Mouse (Mus musculus): Measurements from ENCODE around the gene Tomm40. TPM values are rescaled to one million over a fixed set of nuclear protein-coding genes. Genes with fewer than 3 reads are reported as not detected.

Tomm40 gene
- polyA plus RNA-seq, 1 experiment: 125 TPM

- no peaks in the 10 kb centered on the region; the same call in 1 of the 2 replicates for H3K27me3 ChIP-seq (ENCODE audit: control insufficient read depth, insufficient read depth, low read length)
- no peak for TF ChIP-seq POLR2A (IDR thresholded peaks at IDR 0.05; ENCODE audit: borderline replicate concordance, insufficient read depth, low read length)
- no peak for TF ChIP-seq CTCF (IDR thresholded peaks at IDR 0.05; ENCODE audit: borderline replicate concordance, insufficient read depth, low read depth, low read length)
- no peak for DNase-seq
- no peak overlapping the region for H3K4me3 ChIP-seq (replicated peaks; ENCODE audit: insufficient read depth, low read depth, low read length)
- WGBS: 88% methylated on average over 6 of the region's 6 CpGs
- H3K4me1 ChIP-seq (ENCODE audit: control insufficient read depth, insufficient read depth, low read length): no peaks in the 10 kb centered on the region
- H3K27ac ChIP-seq (ENCODE audit: insufficient read depth, low read length): no peak overlapping the region
Measured at GRCm38 (mm10) chr7:19686521-19686920, 28.7 kb downstream of the Tomm40 start.

GRCm38 (mm10) chr7:19685374-19685773 is 29.9 kb downstream of the Tomm40 start:
- no peaks in the 10 kb centered on the region; the same call in 1 of the 2 replicates for H3K27me3 ChIP-seq (ENCODE audit: control insufficient read depth, insufficient read depth, low read length)
- H3K4me3 ChIP-seq (replicated peaks; ENCODE audit: insufficient read depth, low read depth, low read length): no peak overlapping the region
- no peak overlapping the region for H3K27ac ChIP-seq (ENCODE audit: insufficient read depth, low read length)
- no peak for DNase-seq
- no peaks in the 10 kb centered on the region for H3K4me1 ChIP-seq (ENCODE audit: control insufficient read depth, insufficient read depth, low read length)
- 60% methylated on average over 4 of the region's 4 CpGs for WGBS
- no peak for TF ChIP-seq CTCF (IDR thresholded peaks at IDR 0.05; ENCODE audit: borderline replicate concordance, insufficient read depth, low read depth, low read length)
- no peak for TF ChIP-seq POLR2A (IDR thresholded peaks at IDR 0.05; ENCODE audit: borderline replicate concordance, insufficient read depth, low read length)

GRCm38 (mm10) chr7:19683771-19684201 is 31.5 kb downstream of the Tomm40 start:
- TF ChIP-seq CTCF (IDR thresholded peaks at IDR 0.05; ENCODE audit: borderline replicate concordance, insufficient read depth, low read depth, low read length) (no peak), POLR2A (IDR thresholded peaks at IDR 0.05; ENCODE audit: borderline replicate concordance, insufficient read depth, low read length) (no peak)
- Histone ChIP-seq H3K4me3 (replicated peaks; ENCODE audit: insufficient read depth, low read depth, low read length) (no peak overlapping the region), H3K27ac (ENCODE audit: insufficient read depth, low read length) (no peak overlapping the region), H3K27me3 (ENCODE audit: control insufficient read depth, insufficient read depth, low read length) (no peaks in the 10 kb centered on the region; the same call in 1 of the 2 replicates), H3K4me1 (ENCODE audit: control insufficient read depth, insufficient read depth, low read length) (no peaks in the 10 kb centered on the region)
- no peak for DNase-seq
- WGBS: 91% methylated on average over 6 of the region's 6 CpGs

- DNase-seq: no peak
- H3K27ac ChIP-seq (ENCODE audit: insufficient read depth, low read length): no peak overlapping the region
- H3K4me1 ChIP-seq (ENCODE audit: control insufficient read depth, insufficient read depth, low read length): no peaks in the 10 kb centered on the region
- H3K27me3 ChIP-seq (ENCODE audit: control insufficient read depth, insufficient read depth, low read length): no peaks in the 10 kb centered on the region; the same call in 1 of the 2 replicates
- no peak overlapping the region for H3K4me3 ChIP-seq (replicated peaks; ENCODE audit: insufficient read depth, low read depth, low read length)
- TF ChIP-seq CTCF (IDR thresholded peaks at IDR 0.05; ENCODE audit: borderline replicate concordance, insufficient read depth, low read depth, low read length) (no peak), POLR2A (IDR thresholded peaks at IDR 0.05; ENCODE audit: borderline replicate concordance, insufficient read depth, low read length) (no peak)
- WGBS: 79% methylated on average over 3 of the region's 3 CpGs
Measured at GRCm38 (mm10) chr7:19682979-19683378, 32.3 kb downstream of the Tomm40 start.

GRCm38 (mm10) chr7:19681202-19681694 is 34.0 kb downstream of the Tomm40 start, which contains the start of the genes Gm44805 and Apoc4:
Gene Gm44805, minus strand, starts transcription at chr7:19681423.
Gene Apoc4, minus strand, starts transcription at chr7:19681479.
- WGBS: 48% methylated on average over 8 of the region's 8 CpGs
- H3K27me3 ChIP-seq (ENCODE audit: control insufficient read depth, insufficient read depth, low read length): no peaks in the 10 kb centered on the region; the same call in 1 of the 2 replicates
- H3K4me3 ChIP-seq (replicated peaks; ENCODE audit: insufficient read depth, low read depth, low read length): no peak within 1 kb of the TSS
- TF ChIP-seq POLR2A (IDR thresholded peaks at IDR 0.05; ENCODE audit: borderline replicate concordance, insufficient read depth, low read length): no peak
- TF ChIP-seq CTCF (IDR thresholded peaks at IDR 0.05; ENCODE audit: borderline replicate concordance, insufficient read depth, low read depth, low read length): no peak
- DNase-seq: no peak
- no peak within 1 kb of the TSS for H3K27ac ChIP-seq (ENCODE audit: insufficient read depth, low read length)
- no peaks in the 10 kb centered on the region for H3K4me1 ChIP-seq (ENCODE audit: control insufficient read depth, insufficient read depth, low read length)

- Histone ChIP-seq H3K4me3 (replicated peaks; ENCODE audit: insufficient read depth, low read depth, low read length) (no peak overlapping the region), H3K27ac (ENCODE audit: insufficient read depth, low read length) (no peak overlapping the region), H3K4me1 (ENCODE audit: control insufficient read depth, insufficient read depth, low read length) (no peaks in the 10 kb centered on the region), H3K27me3 (ENCODE audit: control insufficient read depth, insufficient read depth, low read length) (no peaks in the 10 kb centered on the region)
- 82% methylated on average over 2 of the region's 2 CpGs for WGBS
- TF ChIP-seq POLR2A (IDR thresholded peaks at IDR 0.05; ENCODE audit: borderline replicate concordance, insufficient read depth, low read length): no peak
- TF ChIP-seq CTCF (IDR thresholded peaks at IDR 0.05; ENCODE audit: borderline replicate concordance, insufficient read depth, low read depth, low read length): no peak
- no peak for DNase-seq
Measured at GRCm38 (mm10) chr7:19680702-19681101, 34.5 kb downstream of the Tomm40 start.

GRCm38 (mm10) chr7:19678901-19679300 is 36.3 kb downstream of the Tomm40 start:
- no peak overlapping the region for H3K27ac ChIP-seq (ENCODE audit: insufficient read depth, low read length)
- no peak for DNase-seq
- H3K4me3 ChIP-seq (replicated peaks; ENCODE audit: insufficient read depth, low read depth, low read length): no peak overlapping the region
- WGBS: 82% methylated on average over 3 of the region's 3 CpGs
- TF ChIP-seq POLR2A (IDR thresholded peaks at IDR 0.05; ENCODE audit: borderline replicate concordance, insufficient read depth, low read length): no peak
- no peak for TF ChIP-seq CTCF (IDR thresholded peaks at IDR 0.05; ENCODE audit: borderline replicate concordance, insufficient read depth, low read depth, low read length)
- no peaks in the 10 kb centered on the region for H3K4me1 ChIP-seq (ENCODE audit: control insufficient read depth, insufficient read depth, low read length)
- H3K27me3 ChIP-seq (ENCODE audit: control insufficient read depth, insufficient read depth, low read length): no peaks in the 10 kb centered on the region

- 77% methylated on average over 8 of the region's 8 CpGs for WGBS
- no peak for TF ChIP-seq CTCF (IDR thresholded peaks at IDR 0.05; ENCODE audit: borderline replicate concordance, insufficient read depth, low read depth, low read length)
- TF ChIP-seq POLR2A (IDR thresholded peaks at IDR 0.05; ENCODE audit: borderline replicate concordance, insufficient read depth, low read length): no peak
- no peak for DNase-seq
- no peak within 1 kb of the TSS for H3K4me3 ChIP-seq (replicated peaks; ENCODE audit: insufficient read depth, low read depth, low read length)
- H3K27me3 ChIP-seq (ENCODE audit: control insufficient read depth, insufficient read depth, low read length): no peaks in the 10 kb centered on the region
- no peak within 1 kb of the TSS for H3K27ac ChIP-seq (ENCODE audit: insufficient read depth, low read length)
- no peaks in the 10 kb centered on the region; the same call in 1 of the 2 replicates for H3K4me1 ChIP-seq (ENCODE audit: control insufficient read depth, insufficient read depth, low read length)
Measured at GRCm38 (mm10) chr7:19677872-19678271, 37.4 kb downstream of the Tomm40 start, which contains the start of gene Apoc2. Gene Apoc2, minus strand, starts transcription at chr7:19677941.

Data from cerebellum, adult 2 months (tissue).